In genomic region chr11:64078956-64079726, GRCm38 (mm10) we compare ENCODE assay signal across 8 mouse cellular contexts. TPM values are rescaled to one million over a fixed set of nuclear protein-coding genes. Genes with fewer than 3 reads are reported as not detected.
DNase-seq lines count a peak whose midpoint lies in the region; ATAC-seq and TF ChIP-seq lines count a peak whose summit lies in the region.

Gene Cox10, minus strand, starts transcription at chr11:64079468.

- no peak for TF ChIP-seq POLR2A in ES-Bruce4 (IDR thresholded peaks at IDR 0.05; ENCODE audit: insufficient read depth, low read length)

- H3K9ac ChIP-seq in ES-Bruce4 (ENCODE audit: low read depth, poor library complexity, severe bottlenecking): peak within 1 kb of the TSS; percentile 73
- peak within 1 kb of the TSS; percentile 76 for H3K9ac ChIP-seq in forebrain, embryonic 14.5 days (ENCODE audit: low read length)
- peak within 1 kb of the TSS; percentile 78 for H3K9ac ChIP-seq in neural tube, embryonic 15.5 days (replicated peaks)

- H3K27ac ChIP-seq in ES-Bruce4 (ENCODE audit: insufficient read depth, low read length): peak within 1 kb of the TSS; percentile 3; the same call in 1 of the 2 replicates
- peak within 1 kb of the TSS; percentile 76 for H3K27ac ChIP-seq in forebrain, embryonic 14.5 days (ENCODE audit: low read depth, low read length)
- peak within 1 kb of the TSS; percentile 95 for H3K27ac ChIP-seq in neural tube, embryonic 15.5 days (replicated peaks)

- H3K4me3 ChIP-seq in ES-Bruce4 (ENCODE audit: low read depth, low read length): peak within 1 kb of the TSS; percentile 99
- H3K4me3 ChIP-seq in forebrain, embryonic 14.5 days (ENCODE audit: low read depth, low read length): peak within 1 kb of the TSS; percentile 76
- peak within 1 kb of the TSS; percentile 95 for H3K4me3 ChIP-seq in neural tube, embryonic 15.5 days (replicated peaks)

- intact Hi-C loops in heart, postnatal 14 days (cut with DNase I): loop anchor here (2.0 to 5.0 kb wide), 3 partner anchors 77 to 156 kb away; partner anchors contain the start of gene Hs3st3b1

- peaks cover 2% of the 10 kb centered on the region for H3K4me1 ChIP-seq in ES-Bruce4 (ENCODE audit: control insufficient read depth, insufficient read depth, low read length)
- peaks cover 8% of the 10 kb centered on the region for H3K4me1 ChIP-seq in forebrain, embryonic 14.5 days (ENCODE audit: control insufficient read depth, insufficient read depth, low read length)
- H3K4me1 ChIP-seq in neural tube, embryonic 15.5 days: peaks cover 17% of the 10 kb centered on the region

- no peaks in the 10 kb centered on the region for H3K27me3 ChIP-seq in ES-Bruce4 (ENCODE audit: control insufficient read depth, insufficient read depth, low read length, poor library complexity, severe bottlenecking)
- no peaks in the 10 kb centered on the region for H3K27me3 ChIP-seq in forebrain, embryonic 14.5 days (replicated peaks; ENCODE audit: control insufficient read depth, insufficient read depth, low read length)
- no peaks in the 10 kb centered on the region for H3K27me3 ChIP-seq in neural tube, embryonic 15.5 days (replicated peaks)

- WGBS in forebrain, embryonic 14.5 days: under 1% methylated on average over 44 of the region's 45 CpGs
- WGBS in neural tube, embryonic 15.5 days: under 1% methylated on average over 44 of the region's 45 CpGs

- TF ChIP-seq CTCF in ES-Bruce4 (IDR thresholded peaks at IDR 0.05; ENCODE audit: low read depth, low read length): no peak

- DNase-seq in forebrain, embryonic 14.5 days (ENCODE audit: low spot score): peak; percentile 94
- DNase-seq in heart, postnatal 14 days: peak; percentile 86 to 92
- DNase-seq in layer of hippocampus, adult 11-12 months (ENCODE audit: low spot score): peak; percentile 87
- peak; percentile 89 to 91 for DNase-seq in lung, adult 18-20 months
- DNase-seq in testis, postnatal 14 days (ENCODE audit: low spot score): peak; percentile 87

- H3K9me3 ChIP-seq in ES-Bruce4 (replicated peaks; ENCODE audit: control insufficient read depth, insufficient read depth, low read length, poor library complexity, severe bottlenecking): no peaks in the 10 kb centered on the region
- no peaks in the 10 kb centered on the region for H3K9me3 ChIP-seq in forebrain, embryonic 14.5 days (replicated peaks; ENCODE audit: control insufficient read depth, low read length)
- H3K9me3 ChIP-seq in neural tube, embryonic 15.5 days (replicated peaks): no peaks in the 10 kb centered on the region

- peak within 1 kb of the TSS; percentile 67 for H3K4me2 ChIP-seq in forebrain, embryonic 14.5 days (ENCODE audit: low read length)
- peak within 1 kb of the TSS; percentile 57 for H3K4me2 ChIP-seq in neural tube, embryonic 15.5 days

- peak; percentile 93 for ATAC-seq in cerebellum, adult (ENCODE audit: insufficient number of reproducible peaks, low FRiP score, low TSS enrichment)
- peak; percentile 96 for ATAC-seq in forebrain, embryonic 14.5 days
- ATAC-seq in neural tube, embryonic 15.5 days (ENCODE audit: low FRiP score): peak; percentile 97

- no peaks in the 10 kb centered on the region for H3K36me3 ChIP-seq in ES-Bruce4 (ENCODE audit: control insufficient read depth, insufficient read depth, low read length, poor library complexity, severe bottlenecking)
- 0 out of 2 replicates have a peak, but pooled peaks cover 4% of the 10 kb centered on the region for H3K36me3 ChIP-seq in forebrain, embryonic 14.5 days (ENCODE audit: control insufficient read depth, insufficient read depth, low read length)
- peaks cover 7% of the 10 kb centered on the region; the same call in 1 of the 2 replicates for H3K36me3 ChIP-seq in neural tube, embryonic 15.5 days

- no peak for TF ChIP-seq EP300 in ES-Bruce4 (IDR thresholded peaks at IDR 0.05; ENCODE audit: insufficient read depth, low read depth, low read length)

RNA-seq across cellular contexts. Expression of gene Cox10, which starts in this region (rescaled TPM):
- 19.5 and 22.9 TPM in 2 replicates for polyA plus RNA-seq in ES-Bruce4 (2011; ENCODE audit: insufficient read depth, insufficient read length, low read depth, missing spikeins)
- polyA plus RNA-seq in forebrain, embryonic 14.5 days (2014; fragmentation: Nextera tagmentation; extraction: Ambion mirVana): 20.0 and 22.1 TPM in 2 replicates
- total RNA-seq in heart, postnatal 14 days (2021): 10 to 100 TPM; 65.3 to 67.3 TPM
- 24.0 and 30.2 TPM in 2 replicates for polyA plus RNA-seq in neural tube, embryonic 15.5 days (2015; fragmentation: Nextera tagmentation; extraction: Ambion mirVana)

Comparison
In these comparisons a context has a peak if more than half of its experiments do, and no peak if none do; other contexts are left out.
1. Peak in every context shown above with its lines: DNase-seq, ATAC-seq, H3K4me3 ChIP-seq and H3K27ac ChIP-seq.
2. H3K27ac ChIP-seq: peak in every context shown above with its lines; median percentile 95 in neural tube, embryonic 15.5 days; 76 in forebrain, embryonic 14.5 days; 3 in ES-Bruce4.